Mouse (Mus musculus): ENCODE results near the gene Nedd4.

DNA sequence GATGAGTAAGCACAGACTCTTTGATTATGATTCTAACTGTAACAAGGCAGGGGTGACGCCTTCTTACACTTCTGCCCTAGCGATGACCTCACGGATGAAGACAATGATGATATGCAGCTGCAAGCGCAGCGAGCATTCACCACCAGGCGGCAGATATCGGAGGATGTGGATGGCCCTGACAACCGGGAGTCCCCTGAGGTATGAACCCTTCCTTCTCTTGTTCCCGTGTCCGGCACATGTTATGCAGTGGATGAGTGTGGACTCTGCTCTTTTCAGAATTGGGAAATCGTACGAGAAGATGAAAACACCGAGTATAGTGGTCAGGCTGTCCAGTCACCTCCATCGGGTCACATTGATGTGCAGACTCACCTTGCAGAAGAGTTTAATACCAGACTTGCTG is 59.1 kb downstream of the Nedd4 start:
- TF ChIP-seq CTCF (IDR thresholded peaks at IDR 0.05; ENCODE audit: extremely low read depth, insufficient read depth, low read length) (no peak), POLR2A (IDR thresholded peaks at IDR 0.05; ENCODE audit: extremely low read depth, insufficient read depth, low read length) (no peak)
